Mouse (Mus musculus): ENCODE data around the gene Rpl41. TPM values are rescaled to one million over a fixed set of nuclear protein-coding genes. Genes with fewer than 3 reads are reported as not detected.

Rpl41 gene
- polyA plus RNA-seq, 1 experiment from 2014 or later: 2,263 TPM

DNA sequence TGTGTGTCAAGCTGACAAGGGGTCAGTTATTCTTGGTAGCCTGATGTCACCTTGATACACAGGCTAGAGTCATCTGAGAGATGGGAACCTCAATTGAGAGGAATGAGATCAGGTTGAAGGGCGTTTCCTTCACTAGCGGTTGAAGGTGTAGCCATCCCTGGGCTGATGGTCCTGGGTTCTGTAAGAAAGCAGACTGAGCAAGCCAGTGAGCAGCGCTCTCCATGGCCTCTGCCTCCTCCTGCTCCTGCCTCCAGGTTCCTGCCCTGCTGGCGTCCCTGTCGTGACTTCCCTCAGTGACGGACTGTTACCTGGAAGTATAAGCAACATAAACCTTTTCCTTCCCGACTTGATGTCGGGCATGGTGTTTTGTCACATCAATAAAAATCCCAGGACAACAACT, 45.6 kb downstream of the Rpl41 start:
- no peak overlapping the region for H3K4me2 ChIP-seq
- H3K27ac ChIP-seq (replicated peaks): no peak overlapping the region; the same call in 1 of the 2 replicates
- no peaks in the 10 kb centered on the region for H3K9me3 ChIP-seq
- no peak overlapping the region for H3K4me3 ChIP-seq
- H3K27me3 ChIP-seq: no peaks in the 10 kb centered on the region
- peaks cover 6% of the 10 kb centered on the region; the same call in 1 of the 2 replicates for H3K4me1 ChIP-seq (replicated peaks)
- no peak overlapping the region for H3K9ac ChIP-seq
- ATAC-seq (ENCODE audit: low FRiP score, low read depth): no peak
- 83% methylated on average over 8 of the region's 8 CpGs for WGBS
- no peaks in the 10 kb centered on the region for H3K36me3 ChIP-seq

- Histone ChIP-seq H3K4me2 (no peak overlapping the region), H3K9ac (no peak overlapping the region), H3K36me3 (no peaks in the 10 kb centered on the region), H3K27me3 (no peaks in the 10 kb centered on the region), H3K27ac (replicated peaks) (no peak overlapping the region), H3K9me3 (no peaks in the 10 kb centered on the region), H3K4me3 (no peak overlapping the region), H3K4me1 (replicated peaks) (peaks cover 17% of the 10 kb centered on the region)
- ATAC-seq (ENCODE audit: low FRiP score, low read depth): no peak
- WGBS: 86% methylated on average over 5 of the region's 5 CpGs
Measured at GRCm38 (mm10) chr10:128502341-128502740, 46.8 kb downstream of the Rpl41 start.

GRCm38 (mm10) chr10:128499116-128499671, 49.9 kb downstream of the Rpl41 start:
- Histone ChIP-seq H3K4me1 (replicated peaks) (peaks cover 36% of the 10 kb centered on the region), H3K36me3 (no peaks in the 10 kb centered on the region), H3K27ac (replicated peaks) (peak overlapping the region; percentile 77), H3K4me3 (peak overlapping the region; percentile 56), H3K4me2 (peak overlapping the region; percentile 86), H3K27me3 (no peaks in the 10 kb centered on the region), H3K9ac (peak overlapping the region; percentile 45), H3K9me3 (no peaks in the 10 kb centered on the region)
- 2% methylated on average over 21 of the region's 21 CpGs for WGBS
- peak; percentile 36 for ATAC-seq (ENCODE audit: low FRiP score, low read depth)

DNA sequence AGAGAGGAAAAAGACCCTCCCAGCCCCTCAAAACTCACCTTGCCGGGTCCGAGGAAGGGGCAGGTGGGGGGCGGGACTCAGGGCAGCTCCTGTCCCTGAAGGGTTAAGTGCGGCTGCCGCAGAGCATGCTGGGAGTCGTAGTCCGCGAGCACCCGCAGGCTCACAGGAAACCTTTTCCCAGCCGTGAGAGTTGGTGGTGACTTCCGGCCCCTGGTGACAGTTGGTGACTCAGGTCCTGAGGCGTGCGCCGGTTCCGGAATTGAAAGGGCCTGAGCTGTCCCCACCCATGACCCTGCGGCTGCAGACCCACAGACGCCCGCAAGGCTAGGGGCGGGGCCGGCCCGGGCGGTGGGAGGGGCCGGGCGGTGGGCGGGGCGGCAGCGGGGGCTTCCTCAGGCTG, 50.5 kb downstream of the Rpl41 start, which contains the start of gene Myl6b:
Gene Myl6b, minus strand, starts transcription at position 96 of the 400 bp plus-strand sequence.
- H3K27ac ChIP-seq (replicated peaks): peak within 1 kb of the TSS; percentile 77
- peak within 1 kb of the TSS; percentile 56 for H3K4me3 ChIP-seq
- WGBS: under 1% methylated on average over 27 of the region's 27 CpGs
- H3K9ac ChIP-seq: peak within 1 kb of the TSS; percentile 45
- H3K4me1 ChIP-seq (replicated peaks): peaks cover 36% of the 10 kb centered on the region
- H3K36me3 ChIP-seq: no peaks in the 10 kb centered on the region
- H3K27me3 ChIP-seq: no peaks in the 10 kb centered on the region
- ATAC-seq (ENCODE audit: low FRiP score, low read depth): peak; percentile 85
- H3K4me2 ChIP-seq: peak within 1 kb of the TSS; percentile 86
- H3K9me3 ChIP-seq: no peaks in the 10 kb centered on the region

Small RNA genes lying within 50 kb of the gene (microRNA-seq; reads per million reads assigned to microRNA genes)
- gene Gm47275 (not detected), gene Mir6916 (not detected), gene Mir6917 (not detected)

Other genes starting within 250 kb of the Rpl41 start
- gene Pan2, start 246.0 kb downstream of the Rpl41 start, polyA plus RNA-seq (2015; fragmentation: Nextera tagmentation; extraction: Ambion mirVana): 19.1 and 21.4 TPM in 2 replicates
- gene Cnpy2, start 226.8 kb downstream of the Rpl41 start, polyA plus RNA-seq (2015; fragmentation: Nextera tagmentation; extraction: Ambion mirVana): 188 and 205 TPM in 2 replicates
- gene Cs, start 211.6 kb downstream of the Rpl41 start, polyA plus RNA-seq (2015; fragmentation: Nextera tagmentation; extraction: Ambion mirVana): 267 and 278 TPM in 2 replicates
- gene Coq10a, start 180.3 kb downstream of the Rpl41 start, polyA plus RNA-seq (2015; fragmentation: Nextera tagmentation; extraction: Ambion mirVana): 38.7 and 41.9 TPM in 2 replicates
- 10.9 and 13.8 TPM in 2 replicates for gene Ankrd52, start 172.2 kb downstream of the Rpl41 start, polyA plus RNA-seq (2015; fragmentation: Nextera tagmentation; extraction: Ambion mirVana)
- 0.21 and 0.83 TPM in 2 replicates for gene Slc39a5, start 148.1 kb downstream of the Rpl41 start, polyA plus RNA-seq (2015; fragmentation: Nextera tagmentation; extraction: Ambion mirVana)
- 137 and 141 TPM in 2 replicates for gene Nabp2, start 137.8 kb downstream of the Rpl41 start, polyA plus RNA-seq (2015; fragmentation: Nextera tagmentation; extraction: Ambion mirVana)
- gene Rnf41, start 137.6 kb downstream of the Rpl41 start, polyA plus RNA-seq (2015; fragmentation: Nextera tagmentation; extraction: Ambion mirVana): 91.3 and 92.4 TPM in 2 replicates
- gene Smarcc2, start 90.1 kb downstream of the Rpl41 start, polyA plus RNA-seq (2015; fragmentation: Nextera tagmentation; extraction: Ambion mirVana): 167 and 177 TPM in 2 replicates
- gene Myl6, start 55.2 kb downstream of the Rpl41 start, polyA plus RNA-seq (2015; fragmentation: Nextera tagmentation; extraction: Ambion mirVana): 944 and 959 TPM in 2 replicates
- gene Myl6b, start 50.6 kb downstream of the Rpl41 start, polyA plus RNA-seq (2015; fragmentation: Nextera tagmentation; extraction: Ambion mirVana): 5.7 and 6.5 TPM in 2 replicates
- gene Esyt1, start 23.4 kb downstream of the Rpl41 start, polyA plus RNA-seq (2015; fragmentation: Nextera tagmentation; extraction: Ambion mirVana): 14.2 and 14.8 TPM in 2 replicates
- gene Zc3h10, start 1.5 kb downstream of the Rpl41 start, polyA plus RNA-seq (2015; fragmentation: Nextera tagmentation; extraction: Ambion mirVana): 18.2 and 20.0 TPM in 2 replicates
- 125 and 127 TPM in 2 replicates for gene Pa2g4, start 16.7 kb upstream of the Rpl41 start, polyA plus RNA-seq (2015; fragmentation: Nextera tagmentation; extraction: Ambion mirVana)
- 1.2 and 2.1 TPM in 2 replicates for gene Erbb3, start 40.3 kb upstream of the Rpl41 start, polyA plus RNA-seq (2015; fragmentation: Nextera tagmentation; extraction: Ambion mirVana)
- 359 and 409 TPM in 2 replicates for gene Rps26, start 77.4 kb upstream of the Rpl41 start, polyA plus RNA-seq (2015; fragmentation: Nextera tagmentation; extraction: Ambion mirVana)
- gene Ikzf4, start 96.7 kb upstream of the Rpl41 start, polyA plus RNA-seq (2015; fragmentation: Nextera tagmentation; extraction: Ambion mirVana): 15.1 and 18.3 TPM in 2 replicates
- gene Suox, start 124.8 kb upstream of the Rpl41 start, polyA plus RNA-seq (2015; fragmentation: Nextera tagmentation; extraction: Ambion mirVana): 14.5 TPM in 2 replicates
- 113 and 121 TPM in 2 replicates for gene Rab5b, start 147.0 kb upstream of the Rpl41 start, polyA plus RNA-seq (2015; fragmentation: Nextera tagmentation; extraction: Ambion mirVana)
- gene Pmel, start 154.9 kb upstream of the Rpl41 start, polyA plus RNA-seq (2015; fragmentation: Nextera tagmentation; extraction: Ambion mirVana): 0.62 and 1.1 TPM in 2 replicates
- 22.4 and 23.5 TPM in 2 replicates for gene Cdk2, start 155.7 kb upstream of the Rpl41 start, polyA plus RNA-seq (2015; fragmentation: Nextera tagmentation; extraction: Ambion mirVana)
- 7.7 and 8.9 TPM in 2 replicates for gene Dgka, start 195.6 kb upstream of the Rpl41 start, polyA plus RNA-seq (2015; fragmentation: Nextera tagmentation; extraction: Ambion mirVana)
- gene Pym1, start 198.6 kb upstream of the Rpl41 start, polyA plus RNA-seq (2015; fragmentation: Nextera tagmentation; extraction: Ambion mirVana): 44.5 and 47.0 TPM in 2 replicates
- gene Mmp19, start 241.6 kb upstream of the Rpl41 start, polyA plus RNA-seq (2015; fragmentation: Nextera tagmentation; extraction: Ambion mirVana): 0.73 and 0.98 TPM in 2 replicates